In the genomic region with DNA sequence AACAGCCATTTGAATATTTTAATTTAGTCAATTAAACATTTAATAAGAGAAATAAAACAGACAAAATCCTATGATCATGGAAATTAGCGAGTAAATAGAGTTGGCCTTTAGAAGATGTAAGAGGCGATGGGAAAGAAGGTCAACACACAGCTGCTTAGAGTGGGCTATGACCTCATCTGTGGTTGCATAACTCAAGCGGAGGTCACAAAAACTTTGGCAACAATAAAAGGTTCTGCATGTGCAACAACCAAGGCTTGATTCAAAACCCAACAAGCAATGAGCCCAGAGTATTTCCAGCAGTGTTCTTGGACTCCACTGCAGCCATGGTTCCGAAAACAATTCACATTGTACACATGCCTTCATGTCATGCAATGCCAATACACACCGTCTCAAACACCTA, we compare ENCODE assay signal across 14 mouse cellular contexts. TPM values are rescaled to one million over a fixed set of nuclear protein-coding genes. Genes with fewer than 3 reads are reported as not detected.
DNase-seq lines count a peak whose midpoint lies in the region; ATAC-seq and TF ChIP-seq lines count a peak whose summit lies in the region.
"Had no signal": no experiment of that assay in that cellular context is flagged by ENCODE, and none has a peak within 500 bp of the region (broad histone marks: within the 10 kb centered on the region; RNA-seq: fewer than 3 reads in every experiment).

No protein-coding gene starts in this region.

- no peak for TF ChIP-seq CTCF in C2C12 (IDR thresholded peaks at IDR 0.05; ENCODE audit: control insufficient read depth, insufficient read depth, insufficient read length)
- no peak for TF ChIP-seq CTCF in lung, embryonic 14.5 days (IDR thresholded peaks at IDR 0.05; ENCODE audit: low read depth)

- H3ac ChIP-seq in C2C12 (ENCODE audit: control insufficient read depth, insufficient read length, low read depth), result no peak overlapping the region

- no peaks in the 10 kb centered on the region for H3K4me1 ChIP-seq in heart, embryonic 10.5 days
- H3K4me1 ChIP-seq in lung, embryonic 14.5 days (ENCODE audit: insufficient read depth), result no peaks in the 10 kb centered on the region
- no peaks in the 10 kb centered on the region for H3K4me1 ChIP-seq in hindbrain, embryonic 12.5 days
- no peaks in the 10 kb centered on the region for H3K4me1 ChIP-seq in hindbrain, embryonic 11.5 days (replicated peaks; ENCODE audit: control insufficient read depth, insufficient read depth, low read length)
- H3K4me1 ChIP-seq: heart, embryonic 15.5 days had no signal

- WGBS in heart, embryonic 10.5 days, result 84% methylated on average over 5 of the region's 5 CpGs
- 77% methylated on average over 5 of the region's 5 CpGs for WGBS in lung, embryonic 14.5 days
- WGBS in hindbrain, embryonic 12.5 days, result 95% methylated on average over 5 of the region's 5 CpGs
- WGBS in hindbrain, embryonic 11.5 days, result 93% methylated on average over 5 of the region's 5 CpGs

- H3K9ac ChIP-seq in lung, embryonic 14.5 days, result no peak overlapping the region
- H3K9ac ChIP-seq in hindbrain, embryonic 12.5 days, result no peak overlapping the region
- H3K9ac ChIP-seq in hindbrain, embryonic 11.5 days (ENCODE audit: low read depth, low read length), result no peak overlapping the region
- H3K9ac ChIP-seq: forebrain, embryonic 13.5 days; heart, embryonic 15.5 days had no signal

- H3K4me3 ChIP-seq in heart, embryonic 10.5 days, result no peak overlapping the region
- H3K4me3 ChIP-seq in C2C12 (ENCODE audit: insufficient read depth, poor library complexity, severe bottlenecking), result no peak overlapping the region
- H3K4me3 ChIP-seq in lung, embryonic 14.5 days (ENCODE audit: low read depth, low read length), result no peak overlapping the region
- H3K4me3 ChIP-seq in hindbrain, embryonic 12.5 days, result no peak overlapping the region
- no peak overlapping the region for H3K4me3 ChIP-seq in hindbrain, embryonic 11.5 days (ENCODE audit: low read depth, low read length)
- H3K4me3 ChIP-seq: forebrain, embryonic 13.5 days; heart, embryonic 15.5 days had no signal

- no peak for ATAC-seq in lung, embryonic 14.5 days (ENCODE audit: insufficient read depth)
- no peak for ATAC-seq in hindbrain, embryonic 12.5 days (ENCODE audit: low FRiP score)
- ATAC-seq in hindbrain, embryonic 11.5 days (ENCODE audit: low FRiP score), result no peak
- ATAC-seq: forebrain, embryonic 13.5 days had no signal

- DNase-seq in heart, adult 8-10 months (ENCODE audit: low spot score), result peak; percentile 65
- no peak for DNase-seq in heart, embryonic 10.5 days (ENCODE audit: low spot score)
- peak; percentile 67 to 68 for DNase-seq in adrenal gland, postnatal 36 days
- DNase-seq in lung, embryonic 14.5 days, result peak; percentile 48
- no peak for DNase-seq in hindbrain, embryonic 11.5 days (ENCODE audit: low spot score)
- DNase-seq in left cerebral cortex, adult 9 months (ENCODE audit: low spot score in 2 of 2), result no peak
- DNase-seq: cerebellum, adult 18-20 months; thymus, postnatal 36 days had no signal

- H3K79me3 ChIP-seq in C2C12 (ENCODE audit: low read depth), result peaks cover 1% of the 10 kb centered on the region

- H3K36me3 ChIP-seq in heart, embryonic 10.5 days, result no peaks in the 10 kb centered on the region
- no peaks in the 10 kb centered on the region for H3K36me3 ChIP-seq in C2C12 (ENCODE audit: control insufficient read depth, insufficient read depth)
- H3K36me3 ChIP-seq in lung, embryonic 14.5 days (ENCODE audit: insufficient read depth), result no peaks in the 10 kb centered on the region
- no peaks in the 10 kb centered on the region for H3K36me3 ChIP-seq in hindbrain, embryonic 12.5 days
- H3K36me3 ChIP-seq in hindbrain, embryonic 11.5 days (ENCODE audit: control insufficient read depth, insufficient read depth, low read length), result no peaks in the 10 kb centered on the region
- H3K36me3 ChIP-seq: heart, embryonic 15.5 days had no signal

- no peaks in the 10 kb centered on the region for H3K9me3 ChIP-seq in heart, embryonic 10.5 days
- H3K9me3 ChIP-seq in lung, embryonic 14.5 days (ENCODE audit: low read depth, low read length), result no peaks in the 10 kb centered on the region
- H3K9me3 ChIP-seq in hindbrain, embryonic 12.5 days (replicated peaks), result no peaks in the 10 kb centered on the region
- H3K9me3 ChIP-seq in hindbrain, embryonic 11.5 days (ENCODE audit: control insufficient read depth, low read length), result no peaks in the 10 kb centered on the region
- H3K9me3 ChIP-seq: forebrain, embryonic 13.5 days; heart, embryonic 15.5 days had no signal

- no peaks in the 10 kb centered on the region for H3K27me3 ChIP-seq in heart, embryonic 10.5 days (ENCODE audit: insufficient read depth, poor library complexity, severe bottlenecking)
- H3K27me3 ChIP-seq in C2C12 (ENCODE audit: control insufficient read depth, insufficient read depth, insufficient read length), result no peaks in the 10 kb centered on the region
- no peaks in the 10 kb centered on the region for H3K27me3 ChIP-seq in lung, embryonic 14.5 days (ENCODE audit: insufficient read depth, low read length)
- H3K27me3 ChIP-seq in hindbrain, embryonic 12.5 days, result no peaks in the 10 kb centered on the region
- H3K27me3 ChIP-seq in hindbrain, embryonic 11.5 days (ENCODE audit: control insufficient read depth, insufficient read depth, low read length), result no peaks in the 10 kb centered on the region
- H3K27me3 ChIP-seq: CH12.LX; forebrain, embryonic 13.5 days; heart, embryonic 15.5 days had no signal

- peaks cover 31% of the 10 kb centered on the region for H3K79me2 ChIP-seq in C2C12 (ENCODE audit: control insufficient read depth, insufficient read depth)

- H3K4me2 ChIP-seq in lung, embryonic 14.5 days, result no peak overlapping the region
- no peak overlapping the region for H3K4me2 ChIP-seq in hindbrain, embryonic 12.5 days (replicated peaks)
- no peak overlapping the region for H3K4me2 ChIP-seq in hindbrain, embryonic 11.5 days (replicated peaks; ENCODE audit: low read depth, low read length)
- H3K4me2 ChIP-seq: forebrain, embryonic 13.5 days; heart, embryonic 15.5 days had no signal

- no peak overlapping the region for H3K27ac ChIP-seq in heart, embryonic 10.5 days
- H3K27ac ChIP-seq in lung, embryonic 14.5 days (ENCODE audit: low read depth), result no peak overlapping the region
- no peak overlapping the region for H3K27ac ChIP-seq in hindbrain, embryonic 12.5 days
- no peak overlapping the region for H3K27ac ChIP-seq in hindbrain, embryonic 11.5 days (ENCODE audit: low read depth, low read length)
- H3K27ac ChIP-seq: forebrain, embryonic 13.5 days; heart, embryonic 15.5 days; macrophage had no signal

TF ChIP-seq in C2C12, 6 proteins besides CTCF, POLR2A, EP300 and RAD21:
- no peak for TF ChIP-seq USF1 (IDR thresholded peaks at IDR 0.05; ENCODE audit: low read depth)
- peak; percentile 70 for TF ChIP-seq CEBPB (IDR thresholded peaks at IDR 0.05; ENCODE audit: low read depth)
- TF ChIP-seq MYOD1 (IDR thresholded peaks at IDR 0.05; ENCODE audit: control insufficient read depth, insufficient read length, low read depth), result peak; percentile 39
- no peak for TF ChIP-seq FOSL1 (IDR thresholded peaks at IDR 0.05; ENCODE audit: insufficient read depth, low read length, poor library complexity, severe bottlenecking)

RNA-seq across cellular contexts. Expression of gene Glce, which starts 30.9 kb away (rescaled TPM):
- 10 to 100 TPM in 3 of 4 experiments, 1 to 10 TPM in 1; 9.2 to 12.0 (median 11.0) TPM for total RNA-seq in heart, adult 8-10 months (2022)
- polyA plus RNA-seq in heart, embryonic 10.5 days (2016; fragmentation: Nextera tagmentation; extraction: Ambion mirVana), result 15.6 and 17.6 TPM in 2 replicates
- 10.1 TPM for polyA plus RNA-seq in C2C12 (2012; fragmentation: generic; extraction: Trizol)
- 10 to 100 TPM; 38.5 to 41.8 TPM for total RNA-seq in adrenal gland, postnatal 36 days (2021)
- 25.2 and 25.9 TPM in 2 replicates for polyA plus RNA-seq in lung, embryonic 14.5 days (2014; fragmentation: Nextera tagmentation; extraction: Ambion mirVana)
- polyA plus RNA-seq in hindbrain, embryonic 12.5 days (2016; fragmentation: Nextera tagmentation; extraction: Ambion mirVana), result 26.9 and 27.2 TPM in 2 replicates
- polyA plus RNA-seq in hindbrain, embryonic 11.5 days (2014; fragmentation: Nextera tagmentation; extraction: Ambion mirVana), result 21.3 and 23.7 TPM in 2 replicates

Comparison
In these comparisons a context has a peak if more than half of its experiments do, and no peak if none do; other contexts are left out.
1. DNase-seq: peak in heart, adult 8-10 months (single experiment), adrenal gland, postnatal 36 days (2 of 2) and lung, embryonic 14.5 days (single experiment); none in heart, embryonic 10.5 days (single experiment), hindbrain, embryonic 11.5 days (single experiment) and left cerebral cortex, adult 9 months (0 of 2).